Mouse (Mus musculus): ENCODE measurements at regions not wholly inside any gene's neighbourhood (a gene's known extent, or its start where the extent isn't known, plus 50 kb on each side); places are given as distances from the start of the nearest gene placed in this dataset.
A peak's percentile ranks its signal among the peaks of the same experiment; 100 is the strongest.

- 59% methylated on average over 4 of the region's 4 CpGs for WGBS
- no peak overlapping the region for H3K4me3 ChIP-seq (replicated peaks; ENCODE audit: insufficient read depth, low read depth, low read length)
- DNase-seq, result no peak
- no peaks in the 10 kb centered on the region for H3K27me3 ChIP-seq (ENCODE audit: control insufficient read depth, insufficient read depth, low read length)
- no peaks in the 10 kb centered on the region for H3K4me1 ChIP-seq (ENCODE audit: control insufficient read depth, insufficient read depth, low read length)
- TF ChIP-seq CTCF (IDR thresholded peaks at IDR 0.05; ENCODE audit: borderline replicate concordance, insufficient read depth, low read depth, low read length) (no peak), POLR2A (IDR thresholded peaks at IDR 0.05; ENCODE audit: borderline replicate concordance, insufficient read depth, low read length) (no peak)
- no peak overlapping the region for H3K27ac ChIP-seq (ENCODE audit: insufficient read depth, low read length)
These were observed 194.3 kb upstream of the Adra1b start for GRCm38 (mm10) chr11:44095280-44095679.

- 58% methylated on average over 5 of the region's 5 CpGs for WGBS
- Histone ChIP-seq H3K4me1 (ENCODE audit: control insufficient read depth, insufficient read depth, low read length) (peaks cover 8% of the 10 kb centered on the region; the same call in 1 of the 2 replicates), H3K27me3 (ENCODE audit: control insufficient read depth, insufficient read depth, low read length) (no peaks in the 10 kb centered on the region; the same call in 1 of the 2 replicates), H3K27ac (ENCODE audit: insufficient read depth, low read length) (no peak overlapping the region), H3K4me3 (replicated peaks; ENCODE audit: insufficient read depth, low read depth, low read length) (no peak overlapping the region)
- no peak for DNase-seq
- TF ChIP-seq POLR2A (IDR thresholded peaks at IDR 0.05; ENCODE audit: borderline replicate concordance, insufficient read depth, low read length), result no peak
- no peak for TF ChIP-seq CTCF (IDR thresholded peaks at IDR 0.05; ENCODE audit: borderline replicate concordance, insufficient read depth, low read depth, low read length)
These were observed 202.3 kb upstream of the Adra1b start for GRCm38 (mm10) chr11:44103188-44103840.

- H3K27ac ChIP-seq (ENCODE audit: insufficient read depth, low read length), result no peak overlapping the region
- peaks cover 8% of the 10 kb centered on the region; the same call in 1 of the 2 replicates for H3K4me1 ChIP-seq (ENCODE audit: control insufficient read depth, insufficient read depth, low read length)
- DNase-seq, result no peak
- no peak for TF ChIP-seq POLR2A (IDR thresholded peaks at IDR 0.05; ENCODE audit: borderline replicate concordance, insufficient read depth, low read length)
- no peak for TF ChIP-seq CTCF (IDR thresholded peaks at IDR 0.05; ENCODE audit: borderline replicate concordance, insufficient read depth, low read depth, low read length)
- no peak overlapping the region for H3K4me3 ChIP-seq (replicated peaks; ENCODE audit: insufficient read depth, low read depth, low read length)
- no peaks in the 10 kb centered on the region; the same call in 1 of the 2 replicates for H3K27me3 ChIP-seq (ENCODE audit: control insufficient read depth, insufficient read depth, low read length)
These were observed 202.8 kb upstream of the Adra1b start for GRCm38 (mm10) chr11:44103841-44104191.

GRCm38 (mm10) chr11:44106231-44106630 lies 205.2 kb upstream of the Adra1b start:
- Histone ChIP-seq H3K4me1 (ENCODE audit: control insufficient read depth, insufficient read depth, low read length) (peaks cover 8% of the 10 kb centered on the region; the same call in 1 of the 2 replicates), H3K27ac (ENCODE audit: insufficient read depth, low read length) (no peak overlapping the region), H3K27me3 (ENCODE audit: control insufficient read depth, insufficient read depth, low read length) (no peaks in the 10 kb centered on the region; the same call in 1 of the 2 replicates), H3K4me3 (replicated peaks; ENCODE audit: insufficient read depth, low read depth, low read length) (no peak overlapping the region)
- WGBS, result 22% methylated on average over 1 of the region's 1 CpGs
- peak; percentile 11 to 40 for DNase-seq
- no peak for TF ChIP-seq CTCF (IDR thresholded peaks at IDR 0.05; ENCODE audit: borderline replicate concordance, insufficient read depth, low read depth, low read length)
- no peak for TF ChIP-seq POLR2A (IDR thresholded peaks at IDR 0.05; ENCODE audit: borderline replicate concordance, insufficient read depth, low read length)

- WGBS, result 54% methylated on average over 5 of the region's 5 CpGs
- peaks cover 2% of the 10 kb centered on the region; the same call in 1 of the 2 replicates for H3K4me1 ChIP-seq (ENCODE audit: control insufficient read depth, insufficient read depth, low read length)
- H3K4me3 ChIP-seq (replicated peaks; ENCODE audit: insufficient read depth, low read depth, low read length), result no peak overlapping the region
- H3K27me3 ChIP-seq (ENCODE audit: control insufficient read depth, insufficient read depth, low read length), result no peaks in the 10 kb centered on the region; the same call in 1 of the 2 replicates
- no peak for DNase-seq
- no peak overlapping the region for H3K27ac ChIP-seq (ENCODE audit: insufficient read depth, low read length)
- no peak for TF ChIP-seq POLR2A (IDR thresholded peaks at IDR 0.05; ENCODE audit: borderline replicate concordance, insufficient read depth, low read length)
- no peak for TF ChIP-seq CTCF (IDR thresholded peaks at IDR 0.05; ENCODE audit: borderline replicate concordance, insufficient read depth, low read depth, low read length)
These were observed 210.5 kb upstream of the Adra1b start for GRCm38 (mm10) chr11:44111525-44111924.

- H3K27me3 ChIP-seq (ENCODE audit: control insufficient read depth, insufficient read depth, low read length), result no peaks in the 10 kb centered on the region
- DNase-seq, result no peak
- H3K27ac ChIP-seq (ENCODE audit: insufficient read depth, low read length), result no peak overlapping the region
- no peak for TF ChIP-seq POLR2A (IDR thresholded peaks at IDR 0.05; ENCODE audit: borderline replicate concordance, insufficient read depth, low read length)
- TF ChIP-seq CTCF (IDR thresholded peaks at IDR 0.05; ENCODE audit: borderline replicate concordance, insufficient read depth, low read depth, low read length), result no peak
- H3K4me1 ChIP-seq (ENCODE audit: control insufficient read depth, insufficient read depth, low read length), result no peaks in the 10 kb centered on the region
- WGBS, result 35% methylated on average over 9 of the region's 9 CpGs
- no peak overlapping the region for H3K4me3 ChIP-seq (replicated peaks; ENCODE audit: insufficient read depth, low read depth, low read length)
These were observed 226.1 kb upstream of the Adra1b start for GRCm38 (mm10) chr11:44127088-44127487.

- TF ChIP-seq POLR2A (IDR thresholded peaks at IDR 0.05; ENCODE audit: borderline replicate concordance, insufficient read depth, low read length) (no peak), CTCF (IDR thresholded peaks at IDR 0.05; ENCODE audit: borderline replicate concordance, insufficient read depth, low read depth, low read length) (no peak)
- Histone ChIP-seq H3K27ac (ENCODE audit: insufficient read depth, low read length) (no peak overlapping the region), H3K4me3 (replicated peaks; ENCODE audit: insufficient read depth, low read depth, low read length) (no peak overlapping the region), H3K4me1 (ENCODE audit: control insufficient read depth, insufficient read depth, low read length) (no peaks in the 10 kb centered on the region), H3K27me3 (ENCODE audit: control insufficient read depth, insufficient read depth, low read length) (no peaks in the 10 kb centered on the region)
- no peak for DNase-seq
- WGBS, result 78% methylated on average over 6 of the region's 6 CpGs
These were observed 227.5 kb upstream of the Adra1b start for GRCm38 (mm10) chr11:44128481-44128880.

- Histone ChIP-seq H3K27me3 (ENCODE audit: control insufficient read depth, insufficient read depth, low read length) (no peaks in the 10 kb centered on the region), H3K4me1 (ENCODE audit: control insufficient read depth, insufficient read depth, low read length) (no peaks in the 10 kb centered on the region), H3K27ac (ENCODE audit: insufficient read depth, low read length) (no peak overlapping the region), H3K4me3 (replicated peaks; ENCODE audit: insufficient read depth, low read depth, low read length) (no peak overlapping the region)
- DNase-seq, result no peak
- no peak for TF ChIP-seq CTCF (IDR thresholded peaks at IDR 0.05; ENCODE audit: borderline replicate concordance, insufficient read depth, low read depth, low read length)
- no peak for TF ChIP-seq POLR2A (IDR thresholded peaks at IDR 0.05; ENCODE audit: borderline replicate concordance, insufficient read depth, low read length)
- 32% methylated on average over 7 of the region's 7 CpGs for WGBS
These were observed 232.2 kb upstream of the Adra1b start for GRCm38 (mm10) chr11:44133244-44133643.
